Mouse (Mus musculus) kidney, embryonic 16.5 days (tissue): ENCODE measurements at regions not wholly inside any gene's neighbourhood (a gene's known extent, or its start where the extent isn't known, plus 50 kb on each side); places are given as distances from the start of the nearest gene placed in this dataset.

Experiments
- ATAC-seq: fragments of 200-750 bp; cut with Nextera tagmentation; 2 replicates; pipeline ENCODE4 v1.8.0; 2017; ENCODE audit warnings: moderate TSS enrichment; ENCODE audit not compliant: low FRiP score, low TSS enrichment
- H3K27ac ChIP-seq: fragments of 300-500 bp; sonication (generic); 2 replicates; pipeline ENCODE4 v1.5.1; 2014; ENCODE audit warnings: low read length
- H3K27me3 ChIP-seq: fragments of 300-500 bp; sonication (generic); 2 replicates; pipeline ENCODE4 v1.6.1; 2014; ENCODE audit warnings: low read length, control low read depth, mixed read lengths; ENCODE audit not compliant: insufficient read depth
- H3K36me3 ChIP-seq: fragments of 300-500 bp; sonication (generic); 2 replicates; pipeline ENCODE4 v1.6.1; 2014; ENCODE audit warnings: low read length, control low read depth, mixed read lengths; ENCODE audit not compliant: insufficient read depth
- H3K4me1 ChIP-seq: fragments of 300-500 bp; sonication (generic); 2 replicates; pipeline ENCODE4 v1.6.1; 2014; ENCODE audit warnings: low read length, control low read depth, mixed read lengths; ENCODE audit not compliant: insufficient read depth
- H3K4me2 ChIP-seq: fragments of 300-500 bp; sonication (generic); replicated peaks from 2 replicates; pipeline ENCODE4 v1.6.1; 2014; ENCODE audit warnings: low read depth, low read length
- H3K4me3 ChIP-seq: fragments of 300-500 bp; sonication (generic); 2 replicates; pipeline ENCODE4 v1.5.1; 2014; ENCODE audit warnings: mild to moderate bottlenecking, low read length
- H3K9ac ChIP-seq: fragments of 300-500 bp; sonication (generic); replicated peaks from 2 replicates; pipeline ENCODE4 v1.6.1; 2014; ENCODE audit warnings: low read length
- H3K9me3 ChIP-seq: fragments of 300-500 bp; sonication (generic); 2 replicates; pipeline ENCODE4 v1.6.1; 2016; ENCODE audit warnings: low read length, control low read depth
- WGBS: fragments of 180-500 bp; shearing (Covaris S2); extraction: QIAGEN DNeasy Blood & Tissue Kit; methylation state at CpG from one replicate; pipeline ENCODE4 v1.1.7; 2014; 5-methylcytosine and 5-hydroxymethylcytosine counted together

DNA sequence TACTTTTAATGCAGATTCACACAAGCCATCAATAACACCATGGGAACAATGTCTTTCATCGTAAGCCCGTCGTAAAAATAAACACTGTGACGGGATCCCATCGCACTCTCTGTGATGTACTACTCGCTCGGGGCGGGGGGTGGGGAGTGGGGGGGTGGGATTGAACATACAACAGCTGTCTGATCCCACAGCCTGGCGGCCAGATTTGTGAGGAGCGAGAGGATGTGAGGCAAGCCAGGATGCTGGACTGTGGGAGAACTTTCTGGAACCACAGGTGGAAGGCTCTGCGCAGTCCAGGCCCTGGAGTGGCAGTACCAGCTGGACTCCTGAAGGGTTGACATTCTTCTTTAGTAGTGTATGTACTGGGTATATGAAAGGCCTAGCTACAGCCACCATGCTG lies 563.7 kb downstream of the Tbc1d22a start:
- 53% methylated on average over 11 of the region's 11 CpGs for WGBS
- no peak for ATAC-seq
- Histone ChIP-seq H3K4me1 (no peaks in the 10 kb centered on the region), H3K4me2 (no peak overlapping the region), H3K4me3 (no peak overlapping the region), H3K27ac (no peak overlapping the region), H3K9me3 (no peaks in the 10 kb centered on the region), H3K27me3 (no peaks in the 10 kb centered on the region), H3K36me3 (no peaks in the 10 kb centered on the region), H3K9ac (no peak overlapping the region)

DNA sequence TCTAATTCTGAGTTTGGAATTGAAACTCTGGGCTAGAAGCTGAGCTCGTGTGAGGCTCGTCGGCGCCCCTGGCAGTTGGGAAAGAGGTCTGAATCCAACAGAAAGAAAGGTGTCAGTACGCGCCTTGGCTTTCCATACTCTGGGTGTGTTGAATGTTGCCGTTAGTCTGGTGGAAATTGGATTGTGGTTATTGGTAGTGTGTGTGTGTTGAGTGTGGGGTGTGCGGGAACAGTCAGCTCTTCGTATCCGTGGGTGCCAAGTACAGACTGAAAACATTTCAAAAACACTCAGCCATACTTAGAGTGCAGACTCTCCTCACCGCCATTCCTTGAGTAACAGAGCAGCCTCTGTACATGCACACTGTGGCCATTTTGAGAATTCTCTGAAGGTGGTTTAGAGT lies 566.9 kb downstream of the Tbc1d22a start:
- 91% methylated on average over 11 of the region's 11 CpGs for WGBS

DNA sequence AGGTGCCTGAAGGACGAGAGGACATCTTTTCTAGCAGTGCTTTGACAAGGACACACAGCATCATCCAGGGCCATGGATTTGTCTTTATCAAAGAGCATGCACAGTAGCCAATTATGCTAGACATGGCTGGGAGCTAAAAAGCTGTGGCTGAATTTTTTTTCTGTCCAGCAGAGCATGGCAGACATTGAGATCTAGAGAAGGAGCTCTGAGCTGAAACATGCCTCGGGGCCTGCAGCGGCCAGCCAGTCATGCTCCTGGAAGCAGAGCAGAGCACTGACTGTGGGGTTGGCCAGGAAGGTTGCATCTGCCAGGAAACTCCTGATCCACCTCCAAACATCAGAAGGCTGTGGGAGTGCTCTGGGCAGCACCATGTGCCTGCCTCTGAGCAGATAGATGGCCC lies 580.5 kb downstream of the Tbc1d22a start:
- H3K9me3 ChIP-seq, result no peaks in the 10 kb centered on the region

More for the DNA sequence above, 566.9 kb downstream of the Tbc1d22a start:
- Histone ChIP-seq H3K4me1 (no peaks in the 10 kb centered on the region), H3K9me3 (no peaks in the 10 kb centered on the region), H3K4me2 (no peak overlapping the region), H3K4me3 (no peak overlapping the region), H3K9ac (no peak overlapping the region), H3K27me3 (no peaks in the 10 kb centered on the region), H3K27ac (no peak overlapping the region), H3K36me3 (no peaks in the 10 kb centered on the region)
- ATAC-seq, result no peak

DNA sequence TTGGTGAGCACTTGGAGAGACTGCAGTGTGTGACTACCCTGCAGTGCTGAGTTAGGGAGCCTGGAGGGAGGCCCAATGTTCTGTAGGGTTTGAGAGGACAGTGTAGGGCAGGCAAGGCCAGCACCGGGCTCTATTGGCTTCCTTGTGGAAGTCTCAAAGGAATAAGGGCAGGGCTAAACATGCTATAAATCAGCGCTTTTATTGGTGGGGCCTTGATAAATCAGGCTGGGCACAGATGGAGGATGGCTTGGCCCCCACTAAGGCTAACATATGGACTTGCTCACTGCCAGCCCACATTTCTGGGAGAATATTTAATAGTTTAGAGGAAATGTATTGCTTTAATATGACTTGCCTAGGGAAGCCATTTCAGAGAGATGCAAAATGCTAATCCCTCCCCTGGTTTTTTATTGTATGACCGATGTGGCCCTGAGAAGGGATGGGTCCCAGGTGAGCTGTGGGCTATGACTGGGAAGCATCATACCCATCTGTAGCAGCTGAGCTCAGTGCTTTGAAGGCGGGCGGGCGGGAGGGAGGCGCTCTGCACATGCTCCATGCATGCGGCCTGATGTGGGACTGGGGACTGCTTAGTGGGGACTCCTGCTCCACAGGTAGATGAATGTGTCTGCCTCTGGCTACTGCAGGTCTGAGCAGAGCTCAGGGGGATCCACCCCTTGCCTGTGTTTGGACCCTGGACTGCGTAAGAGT lies 584.4 kb downstream of the Tbc1d22a start:
- H3K36me3 ChIP-seq, result no peaks in the 10 kb centered on the region
- no peak overlapping the region for H3K4me3 ChIP-seq
- H3K9me3 ChIP-seq, result no peaks in the 10 kb centered on the region
- H3K27ac ChIP-seq, result no peak overlapping the region
- H3K4me1 ChIP-seq, result no peaks in the 10 kb centered on the region
- no peaks in the 10 kb centered on the region for H3K27me3 ChIP-seq
- ATAC-seq, result no peak
- H3K4me2 ChIP-seq, result no peak overlapping the region
- 81% methylated on average over 9 of the region's 9 CpGs for WGBS
- no peak overlapping the region for H3K9ac ChIP-seq

More for the DNA sequence above, 580.5 kb downstream of the Tbc1d22a start:
- Histone ChIP-seq H3K4me3 (no peak overlapping the region), H3K4me2 (no peak overlapping the region), H3K9ac (no peak overlapping the region), H3K4me1 (no peaks in the 10 kb centered on the region), H3K27me3 (no peaks in the 10 kb centered on the region), H3K36me3 (no peaks in the 10 kb centered on the region), H3K27ac (no peak overlapping the region)
- 48% methylated on average over 3 of the region's 3 CpGs for WGBS
- no peak for ATAC-seq

DNA sequence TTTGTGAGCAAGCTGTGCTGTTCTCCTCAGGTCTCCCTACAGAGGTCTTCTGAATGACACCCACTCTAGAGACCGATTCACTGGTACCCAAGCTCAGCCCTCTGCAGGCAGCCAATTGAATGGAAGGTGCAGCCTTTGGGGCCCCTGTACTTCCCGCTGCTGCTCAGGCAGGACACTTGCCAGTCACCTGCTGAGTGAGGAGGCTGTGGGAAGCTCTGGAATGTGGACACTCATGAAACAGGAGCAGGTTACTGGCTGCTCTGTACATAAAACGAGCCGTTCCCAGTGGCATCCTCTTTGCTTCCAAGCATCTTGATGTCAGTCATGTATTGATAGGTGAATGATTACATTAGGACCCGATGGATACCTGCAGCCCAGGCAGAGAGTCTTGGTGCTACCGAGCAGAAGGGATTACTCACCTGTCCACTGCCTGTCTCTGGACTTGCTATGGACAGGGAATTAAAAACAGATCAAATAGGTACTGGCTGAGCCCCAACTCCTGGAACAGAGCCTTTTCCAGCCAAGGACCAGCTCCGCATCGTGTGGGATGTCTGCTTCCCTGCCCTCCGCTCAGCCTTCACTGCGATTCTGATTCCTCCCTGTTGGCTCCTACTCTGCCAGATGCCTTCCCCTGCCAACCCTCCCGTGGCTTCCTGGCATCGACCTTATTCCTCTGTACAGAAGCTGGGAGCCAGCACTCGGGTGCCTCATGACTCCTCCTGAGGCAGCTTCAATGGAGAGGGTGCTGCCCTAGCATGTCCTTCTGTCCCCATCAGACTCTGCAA lies 593.2 kb downstream of the Tbc1d22a start:
- Histone ChIP-seq H3K9ac (no peak overlapping the region), H3K36me3 (no peaks in the 10 kb centered on the region), H3K9me3 (no peaks in the 10 kb centered on the region), H3K27me3 (no peaks in the 10 kb centered on the region), H3K4me2 (no peak overlapping the region), H3K4me1 (no peaks in the 10 kb centered on the region), H3K27ac (no peak overlapping the region), H3K4me3 (no peak overlapping the region)
- no peak for ATAC-seq
- 73% methylated on average over 13 of the region's 13 CpGs for WGBS

DNA sequence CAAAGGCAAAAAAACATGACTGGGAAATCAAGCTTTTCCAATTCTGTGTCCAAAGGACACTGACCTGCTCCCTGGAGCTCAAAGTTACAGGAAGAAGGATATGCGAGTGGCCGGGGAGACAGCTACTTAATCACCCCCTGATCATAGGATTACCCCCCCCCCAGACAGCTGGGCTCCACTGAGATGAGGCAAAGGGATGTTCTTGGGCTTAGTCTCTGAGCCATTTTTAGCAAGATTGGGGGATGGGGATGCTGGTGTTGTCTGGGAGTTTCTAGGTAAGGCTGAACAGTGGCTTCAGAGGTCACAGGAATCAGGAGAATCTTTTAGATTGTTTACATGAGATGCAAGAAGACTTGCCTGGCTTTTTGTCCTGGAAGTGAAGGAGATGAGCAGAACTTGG lies 597.6 kb downstream of the Tbc1d22a start:
- Histone ChIP-seq H3K27me3 (no peaks in the 10 kb centered on the region), H3K9me3 (no peaks in the 10 kb centered on the region), H3K36me3 (no peaks in the 10 kb centered on the region), H3K4me1 (no peaks in the 10 kb centered on the region), H3K4me2 (no peak overlapping the region), H3K4me3 (no peak overlapping the region), H3K27ac (no peak overlapping the region), H3K9ac (no peak overlapping the region)
- WGBS, result 33% methylated on average over 2 of the region's 2 CpGs
- ATAC-seq, result no peak

DNA sequence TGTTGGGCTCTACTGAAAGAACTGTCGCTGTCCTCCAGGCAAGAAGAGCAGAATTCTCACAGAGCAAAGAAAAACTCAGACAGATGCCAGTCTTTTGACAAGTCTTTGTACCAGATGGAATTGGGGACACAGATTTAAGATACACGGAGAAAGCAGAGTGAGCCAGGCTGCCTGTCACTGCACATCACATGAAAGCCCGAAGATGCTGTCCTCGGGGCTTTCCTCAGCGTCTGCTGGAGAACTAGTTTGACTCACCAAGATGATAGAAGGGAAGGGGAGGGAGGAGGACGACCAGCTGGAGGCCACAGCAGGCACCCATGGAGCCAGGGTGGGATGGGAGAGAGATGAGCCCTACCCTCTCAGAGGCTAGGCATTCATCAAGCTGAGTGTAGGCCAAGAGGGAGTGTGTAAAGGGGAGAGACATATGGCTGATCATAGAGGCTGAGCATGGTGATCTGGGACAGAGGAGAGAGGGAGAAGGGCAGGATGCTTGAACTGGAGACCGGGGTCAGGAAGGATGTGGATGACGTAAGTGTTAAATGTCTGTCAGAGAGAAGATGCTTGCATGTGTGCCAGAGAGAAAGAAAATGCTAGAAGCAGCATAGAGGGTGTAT lies 600.7 kb downstream of the Tbc1d22a start:
- H3K4me2 ChIP-seq, result no peak overlapping the region
- H3K27me3 ChIP-seq, result no peaks in the 10 kb centered on the region
- H3K4me3 ChIP-seq, result no peak overlapping the region
- no peaks in the 10 kb centered on the region for H3K4me1 ChIP-seq
- no peak overlapping the region for H3K9ac ChIP-seq
- 57% methylated on average over 8 of the region's 8 CpGs for WGBS
- ATAC-seq, result no peak
- no peak overlapping the region for H3K27ac ChIP-seq
- no peaks in the 10 kb centered on the region for H3K9me3 ChIP-seq
- no peaks in the 10 kb centered on the region for H3K36me3 ChIP-seq

DNA sequence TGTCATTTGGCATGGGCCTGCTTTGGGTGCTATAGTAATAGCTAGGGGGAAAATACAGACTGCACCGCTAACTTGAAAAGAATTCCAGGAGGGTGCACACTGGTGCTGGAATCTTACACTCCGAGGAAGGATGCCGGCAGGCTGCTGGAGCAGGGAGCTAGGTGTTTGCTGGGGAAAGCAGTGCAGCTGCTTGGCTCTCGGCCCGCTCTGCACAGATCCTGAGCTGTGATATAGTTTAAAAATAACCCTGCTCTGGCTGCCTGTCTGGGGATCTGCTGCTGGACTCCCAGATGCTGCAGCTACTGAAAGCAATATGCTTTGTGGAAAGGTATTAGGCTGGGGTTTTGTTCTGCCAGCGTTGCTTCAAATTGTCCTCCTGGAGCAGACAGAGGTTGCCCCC lies 621.7 kb downstream of the Tbc1d22a start:
- no peaks in the 10 kb centered on the region for H3K9me3 ChIP-seq
- no peaks in the 10 kb centered on the region for H3K27me3 ChIP-seq
- no peak overlapping the region for H3K9ac ChIP-seq
- H3K4me2 ChIP-seq, result no peak overlapping the region
- H3K27ac ChIP-seq, result no peak overlapping the region
- 47% methylated on average over 6 of the region's 6 CpGs for WGBS
- H3K4me1 ChIP-seq, result 0 out of 2 replicates have a peak, but pooled peaks cover 4% of the 10 kb centered on the region
- H3K4me3 ChIP-seq, result no peak overlapping the region
- peak; percentile 31; the same call in 1 of the 2 replicates for ATAC-seq
- H3K36me3 ChIP-seq, result no peaks in the 10 kb centered on the region

DNA sequence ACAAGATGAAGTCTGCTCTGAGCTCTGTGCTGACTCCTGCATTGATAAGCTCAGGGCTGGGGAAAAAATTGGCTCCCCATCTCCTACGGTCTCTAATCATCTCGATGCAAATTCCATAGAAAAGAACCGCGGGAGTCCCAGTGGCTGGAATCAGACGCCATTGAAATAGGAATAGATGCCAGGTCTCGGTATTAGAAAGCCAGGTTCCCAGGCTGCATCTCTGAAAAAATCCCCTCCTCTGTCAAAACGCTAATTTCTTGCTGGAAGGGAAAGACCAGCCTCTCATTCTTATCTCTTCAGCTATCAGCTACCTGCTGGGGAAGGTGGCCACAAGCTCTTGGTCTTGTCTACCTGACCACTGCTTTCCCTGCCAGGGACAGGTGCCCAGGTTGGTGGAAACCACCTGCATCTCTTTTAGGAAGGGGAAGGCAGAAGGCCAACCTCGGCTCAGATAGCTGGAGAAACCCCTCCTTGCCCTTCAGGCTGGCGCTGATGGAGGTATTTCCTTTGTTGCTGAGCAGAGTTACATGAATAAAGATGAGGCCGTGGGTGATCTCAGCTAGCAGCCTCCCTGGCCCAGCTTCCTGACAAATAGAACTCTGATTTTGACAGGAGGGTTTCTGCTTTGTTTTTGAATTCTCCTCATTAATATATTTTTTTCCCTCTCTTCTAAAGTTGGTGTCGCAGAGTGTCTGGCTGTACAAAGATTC lies 638.1 kb downstream of the Tbc1d22a start:
- no peaks in the 10 kb centered on the region for H3K9me3 ChIP-seq

More for the DNA sequence above, 638.1 kb downstream of the Tbc1d22a start:
- WGBS, result 53% methylated on average over 11 of the region's 11 CpGs
- no peaks in the 10 kb centered on the region for H3K36me3 ChIP-seq
- no peaks in the 10 kb centered on the region for H3K27me3 ChIP-seq
- no peaks in the 10 kb centered on the region for H3K4me1 ChIP-seq
- no peak overlapping the region for H3K27ac ChIP-seq
- H3K4me3 ChIP-seq, result no peak overlapping the region
- no peak for ATAC-seq
- H3K4me2 ChIP-seq, result no peak overlapping the region
- H3K9ac ChIP-seq, result no peak overlapping the region
